Mouse (Mus musculus) kidney, postnatal 0 days (tissue): ENCODE measurements around the gene Bbs2. TPM values are rescaled to one million over a fixed set of nuclear protein-coding genes. Genes with fewer than 3 reads are reported as not detected.

Source experiments
- ATAC-seq: fragments of 200-750 bp; cut with Nextera tagmentation; replicated peaks from 2 replicates; pipeline ENCODE4 v1.8.0; 2017; ENCODE audit warnings: low read depth, moderate number of reproducible peaks, moderate TSS enrichment, moderate library complexity; ENCODE audit not compliant: low FRiP score
- DNase-seq: peaks from one replicate; pipeline ENCODE4 v3.0.0-alpha.2; 2016; ENCODE audit warnings: low spot score
- H3K27ac ChIP-seq: fragments of 300-500 bp; sonication (generic); 2 replicates; pipeline ENCODE4 v1.5.1; 2014; ENCODE audit warnings: mild to moderate bottlenecking
- H3K27me3 ChIP-seq: fragments of 300-500 bp; sonication (generic); 2 replicates; pipeline ENCODE4 v1.6.1; 2014; ENCODE audit warnings: low read length, mixed read lengths; ENCODE audit not compliant: insufficient read depth
- H3K36me3 ChIP-seq: fragments of 300-500 bp; sonication (generic); 2 replicates; pipeline ENCODE4 v1.6.1; 2014; ENCODE audit warnings: low read length, mixed read lengths; ENCODE audit not compliant: insufficient read depth
- H3K4me1 ChIP-seq: fragments of 300-500 bp; sonication (generic); replicated peaks from 2 replicates; pipeline ENCODE4 v1.6.1; 2014; ENCODE audit warnings: antibody characterized with exemption, low read length, mixed read lengths; ENCODE audit not compliant: insufficient read depth
- H3K4me2 ChIP-seq: fragments of 300-500 bp; sonication (generic); 2 replicates; pipeline ENCODE4 v1.6.1; 2014; ENCODE audit warnings: mild to moderate bottlenecking, low read length, moderate library complexity, mixed read lengths
- H3K4me3 ChIP-seq: fragments of 300-500 bp; sonication (generic); replicated peaks from 2 replicates; pipeline ENCODE4 v1.5.1; 2014; ENCODE audit warnings: low read depth, low read length
- H3K9ac ChIP-seq: fragments of 300-500 bp; sonication (generic); 2 replicates; pipeline ENCODE4 v1.6.1; 2014; ENCODE audit warnings: low read depth, low read length
- H3K9me3 ChIP-seq: fragments of 300-500 bp; sonication (generic); replicated peaks from 2 replicates; pipeline ENCODE4 v1.6.1; 2016; ENCODE audit warnings: low read length, inconsistent platforms, mixed read lengths
- CTCF ChIP-seq: IDR thresholded peaks from 2 replicates; pipeline ENCODE4 v1.5.1; 2016; ENCODE audit warnings: antibody characterized with exemption, low read depth, mild to moderate bottlenecking, moderate library complexity
- WGBS: fragments of 180-500 bp; shearing (Covaris S2); extraction: QIAGEN DNeasy Blood & Tissue Kit; methylation state at CpG from one replicate; pipeline ENCODE4 v1.1.7; 2014; 5-methylcytosine and 5-hydroxymethylcytosine counted together
- polyA plus RNA-seq: library from polyadenylated mRNA; unstranded; fragments of >200 nt; fragmentation: Nextera tagmentation; extraction: Ambion mirVana; gene quantifications from 2 replicates; pipeline ENCODE4 v1.2.1, GENCODE M21; 2015

The Bbs2 gene
- polyA plus RNA-seq, 1 experiment from 2014 or later, result 14.2 TPM

DNA sequence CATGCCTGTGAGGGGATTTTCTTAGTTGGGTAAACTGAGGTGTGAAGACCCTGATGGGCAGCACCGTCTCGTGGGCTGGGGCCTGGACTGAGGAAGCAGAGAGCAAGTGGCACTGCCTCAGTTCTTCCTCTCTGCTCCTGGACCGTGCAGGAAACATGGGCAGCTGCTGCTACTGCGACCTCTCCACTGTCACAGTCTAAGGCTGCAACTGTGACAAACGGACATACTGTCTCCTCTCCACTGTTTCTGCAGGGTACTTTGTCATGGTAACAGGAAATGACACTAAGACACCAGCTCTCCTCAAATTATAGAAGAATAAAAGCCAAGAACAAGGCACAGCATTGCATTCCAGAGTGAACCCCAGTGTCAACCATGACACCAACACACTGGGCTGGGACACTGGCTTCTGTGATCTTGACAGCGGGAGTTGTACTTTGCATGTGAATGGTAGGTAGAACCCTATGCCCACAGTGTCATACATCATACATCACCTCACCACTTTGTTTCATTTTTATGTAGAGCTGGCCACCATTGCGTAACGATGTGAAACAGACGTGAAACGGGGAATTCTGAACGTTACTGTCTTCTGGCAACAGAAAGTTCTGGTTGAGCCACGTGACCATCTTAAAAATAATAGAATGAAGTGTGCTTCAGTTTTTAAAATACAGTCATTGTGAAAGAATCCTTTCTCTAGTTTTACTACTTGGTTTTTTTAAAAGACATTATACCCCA, 22.1 kb downstream of the Bbs2 start:
- Histone ChIP-seq H3K9ac (no peak overlapping the region), H3K4me2 (no peak overlapping the region), H3K4me1 (no peaks in the 10 kb centered on the region), H3K36me3 (peaks cover 12% of the 10 kb centered on the region; the same call in 1 of the 2 replicates), H3K27me3 (no peaks in the 10 kb centered on the region), H3K4me3 (no peak overlapping the region), H3K27ac (no peak overlapping the region), H3K9me3 (no peaks in the 10 kb centered on the region)
- DNase-seq (no peak), ATAC-seq (no peak)
- 88% methylated on average over 12 of the region's 12 CpGs for WGBS
- TF ChIP-seq CTCF, result no peak

DNA sequence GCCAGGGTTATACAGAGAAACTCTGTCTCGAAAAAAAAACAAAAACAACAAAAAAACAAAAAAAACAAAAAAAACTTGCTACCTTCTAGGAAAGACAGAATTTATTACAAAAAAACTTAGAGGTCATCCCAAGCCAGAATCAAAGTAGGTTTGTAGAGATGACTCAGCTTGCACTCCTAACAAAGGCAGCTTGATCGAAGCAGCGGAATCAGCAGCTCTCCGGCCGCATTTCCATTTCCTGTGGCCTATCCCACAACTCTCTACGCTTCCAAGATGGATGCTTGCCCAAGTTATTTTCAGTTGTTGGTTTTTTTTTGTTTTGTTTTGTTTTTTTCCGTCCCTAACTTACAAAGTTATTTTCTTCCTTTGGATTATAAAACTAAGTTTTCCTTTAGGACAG, 29.9 kb downstream of the Bbs2 start:
- no peaks in the 10 kb centered on the region for H3K27me3 ChIP-seq
- H3K4me1 ChIP-seq, result no peaks in the 10 kb centered on the region
- H3K9ac ChIP-seq, result no peak overlapping the region
- no peaks in the 10 kb centered on the region for H3K9me3 ChIP-seq
- DNase-seq (no peak), ATAC-seq (no peak)
- WGBS, result 81% methylated on average over 7 of the region's 7 CpGs
- H3K4me3 ChIP-seq, result no peak overlapping the region
- TF ChIP-seq CTCF, result no peak
- H3K27ac ChIP-seq, result no peak overlapping the region
- H3K4me2 ChIP-seq, result no peak overlapping the region
- H3K36me3 ChIP-seq, result 0 out of 2 replicates have a peak, but pooled peaks cover 3% of the 10 kb centered on the region

DNA sequence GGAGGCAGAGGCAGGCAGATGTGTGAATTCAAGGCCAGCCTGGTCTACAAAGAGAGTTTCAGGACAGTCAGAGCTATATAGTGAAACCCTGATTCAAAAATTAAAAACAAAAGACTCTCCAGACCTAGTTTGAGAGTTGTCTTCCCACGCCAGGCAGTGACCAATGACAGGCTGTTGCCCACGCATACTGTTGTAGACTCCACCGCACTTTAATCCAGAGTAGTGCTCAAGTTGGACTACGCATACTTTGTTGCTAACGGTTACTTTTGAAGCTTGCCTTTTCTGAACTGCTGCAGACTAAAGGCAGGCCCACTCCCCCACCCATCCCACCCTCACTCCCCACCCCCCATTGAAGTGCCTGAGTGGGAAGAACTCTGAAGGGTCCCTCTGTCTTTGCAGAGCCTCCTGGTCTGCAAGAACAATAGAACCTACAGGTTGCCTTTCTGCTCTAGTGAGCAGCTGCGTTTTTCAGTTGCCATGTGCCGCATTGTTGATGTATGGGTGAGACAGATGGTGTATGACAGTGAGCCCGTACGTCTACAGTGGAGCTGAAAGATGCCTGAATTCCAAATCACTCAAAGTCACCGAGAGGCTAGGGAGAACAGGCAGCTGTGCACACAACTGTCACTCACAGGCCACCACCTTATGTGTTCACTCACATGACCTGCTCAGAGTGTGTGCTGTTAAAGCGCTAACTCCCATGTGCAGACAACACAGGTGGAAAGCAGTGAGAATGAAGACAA, 32.4 kb downstream of the Bbs2 start:
- H3K9me3 ChIP-seq, result no peaks in the 10 kb centered on the region
- ATAC-seq, result no peak
- DNase-seq, result no peak

DNA sequence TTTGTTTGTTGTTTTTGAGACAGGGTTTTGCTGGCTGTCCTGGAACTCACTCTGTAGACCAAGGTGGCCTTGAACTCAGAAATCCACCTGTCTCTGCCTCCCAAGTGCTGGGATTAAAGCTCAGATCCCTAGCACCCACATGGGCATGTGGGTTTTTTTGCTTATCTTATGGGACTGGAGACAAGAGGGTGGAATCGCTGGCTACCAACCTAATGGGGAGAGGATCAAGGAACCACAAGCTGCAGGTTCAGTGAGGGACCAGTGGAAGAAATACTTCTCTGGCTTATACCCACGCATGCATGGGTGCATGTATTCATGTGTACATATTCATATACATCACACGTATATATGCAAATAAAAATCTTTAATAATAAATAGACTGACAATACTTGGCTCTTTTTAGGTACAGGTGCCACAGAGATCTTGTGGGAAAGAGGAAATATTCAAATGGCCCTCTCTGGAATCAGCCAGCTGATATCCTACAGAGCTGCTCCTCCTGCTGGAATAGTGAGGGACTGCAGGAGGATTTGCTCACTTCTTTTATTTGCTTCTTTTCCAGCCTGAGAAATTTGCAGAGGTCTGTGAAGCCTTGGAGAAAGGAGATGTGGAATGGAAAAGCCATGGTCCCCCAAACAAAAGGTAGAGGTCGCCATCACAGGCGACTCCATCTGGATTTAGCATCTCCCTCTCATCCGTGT, 41.4 kb downstream of the Bbs2 start:
- no peak overlapping the region for H3K27ac ChIP-seq
- H3K9me3 ChIP-seq, result no peaks in the 10 kb centered on the region
- WGBS, result 74% methylated on average over 6 of the region's 6 CpGs
- TF ChIP-seq CTCF, result peak; percentile 85
- H3K27me3 ChIP-seq, result no peaks in the 10 kb centered on the region
- H3K4me1 ChIP-seq, result no peaks in the 10 kb centered on the region
- peak; percentile 72 for DNase-seq
- no peak overlapping the region for H3K4me2 ChIP-seq
- ATAC-seq, result no peak
- no peak overlapping the region for H3K9ac ChIP-seq
- H3K4me3 ChIP-seq, result no peak overlapping the region
- peaks cover 18% of the 10 kb centered on the region; the same call in 1 of the 2 replicates for H3K36me3 ChIP-seq

More for the DNA sequence above, 32.4 kb downstream of the Bbs2 start:
- H3K27me3 ChIP-seq, result no peaks in the 10 kb centered on the region
- H3K36me3 ChIP-seq, result 0 out of 2 replicates have a peak, but pooled peaks cover 12% of the 10 kb centered on the region
- no peaks in the 10 kb centered on the region for H3K4me1 ChIP-seq
- 67% methylated on average over 11 of the region's 11 CpGs for WGBS
- no peak overlapping the region for H3K9ac ChIP-seq
- TF ChIP-seq CTCF, result no peak
- H3K4me3 ChIP-seq, result no peak overlapping the region
- H3K27ac ChIP-seq, result no peak overlapping the region
- no peak overlapping the region for H3K4me2 ChIP-seq

DNA sequence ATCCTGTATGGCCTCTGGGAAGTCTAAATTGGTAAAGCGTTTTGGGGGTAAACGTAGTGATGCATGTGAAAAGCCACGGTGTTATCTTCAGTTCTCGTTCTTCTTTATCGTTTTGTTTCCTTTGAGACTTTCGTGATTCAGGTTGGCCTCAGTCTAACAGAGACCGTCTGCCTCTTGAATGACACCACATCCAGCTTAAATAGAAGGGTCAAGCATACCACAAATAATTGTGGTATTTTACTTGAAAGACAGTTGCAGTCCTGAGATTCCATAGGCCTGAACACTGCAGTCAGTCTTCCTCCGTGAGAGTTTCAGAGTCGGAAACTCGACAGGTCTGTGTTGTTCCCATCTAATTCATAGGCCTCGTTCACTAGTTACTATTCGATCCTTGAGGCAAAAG, 46.0 kb downstream of the Bbs2 start:
- H3K36me3 ChIP-seq, result peaks cover 8% of the 10 kb centered on the region; the same call in 1 of the 2 replicates
- H3K4me2 ChIP-seq, result no peak overlapping the region
- H3K9me3 ChIP-seq, result no peaks in the 10 kb centered on the region
- no peak for TF ChIP-seq CTCF
- no peak overlapping the region for H3K4me3 ChIP-seq
- H3K4me1 ChIP-seq, result no peaks in the 10 kb centered on the region
- H3K9ac ChIP-seq, result no peak overlapping the region
- no peaks in the 10 kb centered on the region for H3K27me3 ChIP-seq
- DNase-seq, result no peak
- no peak for ATAC-seq
- whole genome bisulfite sequencing, result 94% methylated on average over 12 of the region's 12 CpGs
- H3K27ac ChIP-seq, result no peak overlapping the region

DNA sequence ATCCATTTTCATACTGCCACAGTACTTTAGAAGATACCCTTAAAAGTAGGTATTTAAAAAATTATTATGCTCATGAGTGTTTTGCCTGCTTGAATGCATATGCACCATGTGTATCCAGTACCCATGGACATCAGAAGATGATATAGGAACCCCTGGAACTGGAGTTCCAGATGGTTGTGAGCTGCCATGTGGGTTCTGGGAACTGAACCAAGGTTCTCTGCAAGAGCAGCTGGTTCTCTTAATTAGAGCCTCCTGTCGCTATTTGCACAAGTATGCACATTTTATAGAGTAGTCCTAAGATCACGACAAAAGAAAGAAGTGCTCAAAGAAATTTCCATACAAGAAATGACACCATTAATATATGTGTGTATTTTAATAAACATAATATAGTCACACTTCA, 50.9 kb downstream of the Bbs2 start:
- Histone ChIP-seq H3K9me3 (no peaks in the 10 kb centered on the region), H3K4me3 (no peak overlapping the region), H3K4me1 (no peaks in the 10 kb centered on the region), H3K27ac (no peak overlapping the region), H3K4me2 (no peak overlapping the region), H3K27me3 (no peaks in the 10 kb centered on the region), H3K36me3 (no peaks in the 10 kb centered on the region), H3K9ac (no peak overlapping the region)
- no peak for DNase-seq
- ATAC-seq, result no peak
- WGBS, result 91% methylated on average over 2 of the region's 2 CpGs
- TF ChIP-seq CTCF, result no peak
